Mouse (Mus musculus) left cerebral cortex, postnatal 4 days (tissue): ENCODE data around the gene Commd3. TPM values are rescaled to one million over a fixed set of nuclear protein-coding genes. Genes with fewer than 3 reads are reported as not detected.

Experiments used
- DNase-seq: peaks from one replicate; pipeline ENCODE4 v3.0.0-alpha.2; 2022
- intact Hi-C: fragments of 180-260 bp; cut with DNase I; formaldehyde crosslinking; loops from one replicate; pipeline ENCODE4 v1.15.1; 2025
- total RNA-seq, 2 experiments: library from RNA; stranded (reverse); gene quantifications; 2 replicates each; pipeline ENCODE4 v1.2.3; 2021

The Commd3 gene
- total RNA-seq, 2 experiments from 2014 or later, result 135 to 156 TPM

DNA sequence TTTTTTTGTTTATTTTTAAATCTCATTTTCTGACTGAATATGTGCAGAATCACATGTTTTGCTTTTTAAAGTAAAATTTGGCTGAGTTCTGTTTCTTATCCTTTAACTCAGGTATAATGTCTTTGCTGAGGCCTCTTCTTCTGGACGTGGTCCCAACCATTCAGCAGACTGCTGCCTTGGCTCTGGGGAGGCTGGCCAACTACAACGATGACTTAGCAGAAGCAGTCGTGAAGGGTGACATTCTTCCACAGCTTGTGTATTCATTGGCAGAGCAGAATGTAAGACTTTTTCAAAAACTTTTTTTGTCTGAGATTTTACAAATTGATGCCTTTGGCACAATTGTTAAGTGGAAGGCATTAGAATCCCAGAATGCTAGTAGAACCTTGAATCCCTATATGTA lies 38.2 kb downstream of the Commd3 start:
- DNase-seq, result no peak

DNA sequence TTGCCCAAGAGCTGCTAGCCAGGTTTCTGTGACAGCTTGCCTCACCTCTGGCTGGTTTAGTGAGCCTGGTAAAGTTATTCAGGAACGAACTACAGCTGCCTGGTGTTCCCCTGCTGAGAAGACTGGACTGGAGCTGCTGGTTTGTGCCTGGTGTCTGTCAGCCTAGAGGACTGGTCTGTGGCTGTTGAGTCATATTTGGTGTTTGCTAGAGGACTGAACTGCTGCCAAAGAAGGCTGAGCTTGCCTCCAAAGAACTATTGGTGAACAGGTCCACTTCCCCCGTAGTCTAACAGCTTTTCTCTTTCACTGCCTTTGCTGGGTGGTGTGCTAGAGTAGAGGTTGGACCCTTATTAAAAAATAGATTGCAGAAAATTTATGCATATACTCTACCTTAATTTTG lies 40.9 kb downstream of the Commd3 start:
- intact Hi-C loops, result no loop called here
- DNase-seq, result no peak

More for the DNA sequence above, 38.2 kb downstream of the Commd3 start:
- intact Hi-C loops, result no loop called here

DNA sequence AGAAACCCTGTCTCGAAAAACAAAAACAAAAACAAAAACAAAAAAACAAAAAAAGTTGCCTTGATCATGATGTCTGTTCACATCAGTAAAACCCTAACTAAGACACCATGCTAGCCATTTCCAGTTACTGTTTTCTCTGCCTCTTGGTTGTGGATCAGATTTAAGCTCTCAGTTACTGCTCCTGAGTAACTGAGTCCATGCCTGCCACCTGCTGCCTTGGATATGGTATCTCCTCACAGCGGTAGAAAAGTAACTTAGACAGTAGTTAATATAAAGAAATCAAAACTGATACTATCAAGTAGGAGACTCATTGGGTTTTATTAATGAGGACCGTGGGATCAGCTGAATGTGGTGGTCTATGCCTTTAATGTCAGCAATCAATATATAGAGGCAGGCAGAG lies 42.2 kb downstream of the Commd3 start:
- DNase-seq, result no peak
- intact Hi-C loops, result no loop called here

DNA sequence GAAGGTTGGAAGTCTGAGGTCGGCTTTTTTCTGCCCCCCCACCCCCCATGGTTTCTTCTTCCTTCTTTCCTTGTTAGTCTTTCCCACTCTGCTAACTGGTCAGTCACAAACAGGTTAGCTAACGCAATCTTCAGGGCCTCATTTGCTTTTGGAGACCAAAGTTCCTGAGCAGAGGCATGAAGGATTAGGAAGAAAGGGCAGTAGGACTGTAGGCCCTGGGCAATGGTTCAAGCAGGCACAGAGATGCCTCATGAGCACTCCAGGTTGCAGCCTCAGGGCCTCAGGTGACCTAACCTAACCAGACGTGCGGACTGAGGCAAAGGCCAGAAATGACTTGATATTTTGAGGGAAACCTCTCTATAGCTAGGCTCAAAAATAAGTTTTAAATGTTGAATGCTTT lies 46.3 kb downstream of the Commd3 start:
- intact Hi-C loops, result no loop called here
- DNase-seq, result no peak

DNA sequence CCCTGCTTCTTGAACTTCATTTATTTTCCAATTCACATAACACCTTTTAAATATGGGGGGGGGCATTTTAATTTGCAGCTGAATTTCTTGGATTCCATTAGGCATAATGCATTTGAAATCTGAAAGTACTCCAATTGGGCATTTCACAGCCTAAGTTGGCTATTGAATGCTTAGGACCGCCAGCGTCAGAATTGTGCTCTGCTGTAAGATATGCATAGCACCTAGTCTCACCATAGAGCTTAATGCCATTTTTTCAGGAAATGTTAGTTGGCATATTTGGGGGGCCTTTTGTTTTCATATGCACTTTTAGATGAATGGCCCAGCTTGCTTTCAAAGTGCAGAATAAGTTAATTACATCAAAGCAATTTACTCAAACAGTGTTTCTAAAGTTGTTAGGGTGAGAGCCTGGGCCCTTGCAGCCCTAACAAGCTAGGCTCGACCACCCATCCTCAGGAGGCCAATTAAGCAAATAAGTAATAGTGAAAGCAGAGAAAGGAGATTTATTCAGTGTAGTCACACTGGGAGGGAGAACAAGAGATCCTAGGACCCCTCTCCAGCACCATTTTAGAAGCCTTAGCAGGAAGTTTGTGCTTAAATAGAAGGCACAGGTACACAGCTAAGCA lies 50.1 kb downstream of the Commd3 start:
- no peak for DNase-seq
- intact Hi-C loops, result no loop called here

DNA sequence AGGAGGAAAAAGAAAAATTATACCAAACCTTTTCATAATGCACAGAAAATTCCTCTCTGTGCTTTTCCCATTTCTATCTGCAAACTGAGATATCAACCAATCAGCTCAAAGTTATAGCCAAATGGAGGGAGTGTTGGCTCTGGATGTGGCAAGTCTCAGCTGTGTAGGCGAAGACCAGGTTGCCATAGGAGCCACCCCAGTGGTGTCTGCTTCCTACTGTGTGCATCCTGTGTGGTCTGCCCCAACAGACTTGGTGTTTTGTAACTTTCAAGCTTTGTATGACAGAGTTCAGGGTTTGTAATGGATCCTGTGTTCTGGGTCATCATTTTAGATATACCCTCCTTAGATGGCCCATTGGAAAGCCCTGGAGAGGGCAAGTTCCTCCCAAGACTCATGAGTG lies 52.3 kb downstream of the Commd3 start:
- no peak for DNase-seq
- intact Hi-C loops, result no loop called here

Other genes starting within 250 kb of the Commd3 start
- 10 to 100 TPM; 71.1 to 72.8 TPM for gene Bmi1, start 4.6 kb downstream of the Commd3 start, total RNA-seq
- under 1 TPM; 0.22 to 0.64 TPM for gene Spag6, start 21.6 kb downstream of the Commd3 start, total RNA-seq